Mouse (Mus musculus) heart, embryonic 13.5 days (tissue): ENCODE measurements around the gene Scnn1a. TPM values are rescaled to one million over a fixed set of nuclear protein-coding genes. Genes with fewer than 3 reads are reported as not detected.

Experiments
- ATAC-seq: fragments of 200-750 bp; cut with Nextera tagmentation; 2 replicates; pipeline ENCODE4 v1.8.0; 2017; ENCODE audit warnings: moderate TSS enrichment; ENCODE audit not compliant: insufficient number of reproducible peaks, low FRiP score, low TSS enrichment; ENCODE audit errors: extremely low read depth
- H3K27ac ChIP-seq: fragments of 300-500 bp; sonication (generic); replicated peaks from 2 replicates; pipeline ENCODE4 v1.5.1; 2015; ENCODE audit warnings: moderate library complexity, mild to moderate bottlenecking, inconsistent platforms
- H3K27me3 ChIP-seq: fragments of 300-500 bp; sonication (generic); replicated peaks from 2 replicates; pipeline ENCODE4 v1.6.1; 2015; ENCODE audit warnings: mild to moderate bottlenecking, inconsistent platforms
- H3K36me3 ChIP-seq: fragments of 300-500 bp; sonication (generic); 2 replicates; pipeline ENCODE4 v1.6.1; 2015; ENCODE audit warnings: mild to moderate bottlenecking, inconsistent platforms
- H3K4me1 ChIP-seq: fragments of 300-500 bp; sonication (generic); 2 replicates; pipeline ENCODE4 v1.6.1; 2015; ENCODE audit warnings: inconsistent platforms
- H3K4me2 ChIP-seq: fragments of 300-500 bp; sonication (generic); 2 replicates; pipeline ENCODE4 v1.6.1; 2015; ENCODE audit warnings: inconsistent platforms, mild to moderate bottlenecking, moderate library complexity
- H3K4me3 ChIP-seq: fragments of 300-500 bp; sonication (generic); 2 replicates; pipeline ENCODE4 v1.5.1; 2015; ENCODE audit warnings: moderate library complexity, mild to moderate bottlenecking, inconsistent platforms
- H3K9ac ChIP-seq: fragments of 300-500 bp; sonication (generic); 2 replicates; pipeline ENCODE4 v1.6.1; 2015; ENCODE audit warnings: inconsistent platforms, mild to moderate bottlenecking, moderate library complexity
- H3K9me3 ChIP-seq: fragments of 300-500 bp; sonication (generic); 2 replicates; pipeline ENCODE4 v1.6.1; 2016; ENCODE audit warnings: inconsistent platforms
- WGBS: fragments of 180-500 bp; shearing (Covaris S2); methylation state at CpG from one replicate; pipeline ENCODE4 v1.1.7; 2015; ENCODE audit warnings: mixed read lengths; 5-methylcytosine and 5-hydroxymethylcytosine counted together
- polyA plus RNA-seq: library from polyadenylated mRNA; unstranded; fragments of >200 nt; fragmentation: Nextera tagmentation; extraction: Ambion mirVana; gene quantifications from 2 replicates; pipeline ENCODE4 v1.2.1, GENCODE M21; 2015

Scnn1a gene
- polyA plus RNA-seq, 1 experiment from 2014 or later: 0.63 TPM

- H3K4me2 ChIP-seq: no peak overlapping the region
- H3K27ac ChIP-seq: no peak overlapping the region
- no peaks in the 10 kb centered on the region for H3K36me3 ChIP-seq
- no peak overlapping the region for H3K4me3 ChIP-seq
- H3K9ac ChIP-seq: no peak overlapping the region
- H3K9me3 ChIP-seq: no peaks in the 10 kb centered on the region
- no peak for ATAC-seq
- 55% methylated on average over 2 of the region's 2 CpGs for WGBS
- peaks cover 37% of the 10 kb centered on the region for H3K4me1 ChIP-seq
- H3K27me3 ChIP-seq: peaks cover 73% of the 10 kb centered on the region
These were observed 61.6 kb downstream of the Scnn1a start for GRCm38 (mm10) chr6:125382024-125382423.

DNA sequence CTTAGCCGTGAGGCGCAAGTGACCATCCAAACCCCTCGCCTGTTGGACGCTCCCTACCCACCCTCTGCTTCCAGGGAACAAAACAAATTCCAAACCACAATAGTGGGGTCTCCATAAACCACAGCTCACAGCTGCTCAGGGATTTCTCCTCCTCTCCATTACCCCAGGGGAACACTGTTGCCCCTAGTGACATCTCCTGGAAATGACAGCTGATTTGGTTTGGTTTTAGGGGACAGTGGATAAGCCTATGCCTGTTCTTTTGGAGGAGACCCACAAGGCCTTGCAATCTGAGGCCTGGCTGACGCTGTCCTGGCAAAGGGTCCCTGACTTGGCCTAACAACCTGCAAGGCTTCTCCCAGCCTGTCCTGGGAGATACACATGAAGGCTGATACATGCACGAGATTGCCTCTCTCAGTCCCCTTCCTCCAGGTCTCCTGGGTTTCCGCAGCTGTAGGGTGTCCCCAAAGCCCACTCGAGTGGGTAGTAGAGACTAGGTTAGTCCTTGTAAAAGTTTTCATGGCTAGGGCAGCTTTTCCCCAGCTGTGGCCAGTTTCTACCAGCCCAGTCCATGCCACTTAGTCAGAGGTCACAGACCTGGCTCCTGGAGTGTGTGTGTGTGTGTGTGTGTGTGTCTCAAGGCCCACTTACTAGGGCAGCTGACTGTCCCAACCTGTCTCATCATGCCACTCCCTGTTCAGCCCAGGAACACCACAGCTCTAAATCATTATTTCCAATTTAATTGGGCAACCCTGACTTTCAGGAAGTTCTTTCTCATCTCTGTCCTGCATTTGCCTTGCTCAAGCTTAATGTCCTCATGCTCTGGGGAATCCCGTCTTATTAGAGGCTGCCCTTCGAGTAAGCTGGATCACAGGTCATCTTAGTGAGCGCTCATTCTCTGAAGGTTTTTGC, 64.9 kb downstream of the Scnn1a start:
- Histone ChIP-seq H3K9ac (no peak overlapping the region), H3K36me3 (no peaks in the 10 kb centered on the region), H3K27me3 (peaks cover 40% of the 10 kb centered on the region), H3K9me3 (no peaks in the 10 kb centered on the region), H3K27ac (no peak overlapping the region), H3K4me1 (peaks cover 12% of the 10 kb centered on the region), H3K4me3 (no peak overlapping the region), H3K4me2 (no peak overlapping the region)
- ATAC-seq: no peak
- 65% methylated on average over 11 of the region's 11 CpGs for WGBS

DNA sequence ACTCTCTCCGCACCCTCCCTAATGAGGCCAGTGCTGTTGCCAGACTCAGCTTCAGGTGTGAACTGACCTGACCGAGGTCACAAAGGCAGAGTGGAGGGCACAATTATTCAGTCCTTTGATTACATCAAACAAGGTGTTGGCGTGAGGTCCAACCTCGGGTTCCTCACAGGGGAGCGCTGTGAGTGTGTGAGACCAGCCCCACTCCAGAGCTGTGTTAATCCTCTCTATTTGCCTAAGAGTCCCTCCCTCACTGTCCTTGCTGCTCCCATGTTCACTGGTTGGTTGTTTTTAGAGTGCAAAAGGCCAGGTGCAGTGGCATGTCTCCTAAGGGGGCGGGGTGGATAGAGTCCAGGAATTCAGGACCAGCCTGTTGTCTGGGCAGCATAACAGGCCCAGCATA, 65.6 kb downstream of the Scnn1a start:
- H3K4me2 ChIP-seq: no peak overlapping the region
- H3K9ac ChIP-seq: no peak overlapping the region
- no peak overlapping the region for H3K4me3 ChIP-seq
- WGBS: 57% methylated on average over 6 of the region's 6 CpGs
- H3K4me1 ChIP-seq: 0 out of 2 replicates have a peak, but pooled peaks cover 5% of the 10 kb centered on the region
- no peak overlapping the region for H3K27ac ChIP-seq
- no peak for ATAC-seq
- peaks cover 32% of the 10 kb centered on the region for H3K27me3 ChIP-seq
- H3K9me3 ChIP-seq: no peaks in the 10 kb centered on the region
- H3K36me3 ChIP-seq: no peaks in the 10 kb centered on the region

GRCm38 (mm10) chr6:125389853-125390252, 69.4 kb downstream of the Scnn1a start:
- no peaks in the 10 kb centered on the region for H3K4me1 ChIP-seq
- no peaks in the 10 kb centered on the region for H3K36me3 ChIP-seq
- 73% methylated on average over 5 of the region's 5 CpGs for WGBS
- no peak for ATAC-seq
- no peak overlapping the region for H3K4me3 ChIP-seq
- no peak overlapping the region for H3K27ac ChIP-seq
- no peaks in the 10 kb centered on the region for H3K9me3 ChIP-seq
- H3K27me3 ChIP-seq: no peaks in the 10 kb centered on the region; the same call in 1 of the 2 replicates
- H3K4me2 ChIP-seq: no peak overlapping the region
- H3K9ac ChIP-seq: no peak overlapping the region

Other genes with a start within 250 kb of the Scnn1a start
- gene Chd4, start 224.7 kb upstream of the Scnn1a start, polyA plus RNA-seq: 57.5 and 67.0 TPM in 2 replicates
- gene Nop2, start 188.8 kb upstream of the Scnn1a start, polyA plus RNA-seq: 42.7 and 48.1 TPM in 2 replicates
- gene Iffo1, start 175.4 kb upstream of the Scnn1a start, polyA plus RNA-seq: 9.4 and 9.5 TPM in 2 replicates
- gene Gapdh, start 154.2 kb upstream of the Scnn1a start, polyA plus RNA-seq: 4,266 and 4,534 TPM in 2 replicates
- gene Ncapd2, start 129.0 kb upstream of the Scnn1a start, polyA plus RNA-seq: 80.3 and 81.8 TPM in 2 replicates
- gene Mrpl51, start 128.9 kb upstream of the Scnn1a start, polyA plus RNA-seq: 219 and 251 TPM in 2 replicates
- 4.4 and 4.7 TPM in 2 replicates for gene Vamp1, start 105.1 kb upstream of the Scnn1a start, polyA plus RNA-seq
- 3.4 and 4.2 TPM in 2 replicates for gene Tapbpl, start 88.8 kb upstream of the Scnn1a start, polyA plus RNA-seq
- 2.0 TPM in 2 replicates for gene Cd27, start 83.6 kb upstream of the Scnn1a start, polyA plus RNA-seq
- gene Tuba3a, start 34.6 kb upstream of the Scnn1a start, polyA plus RNA-seq: 0.16 TPM in 1 of 2 replicates, not detected in the other
- 42.9 and 43.5 TPM in 2 replicates for gene Ltbr, start 6.8 kb upstream of the Scnn1a start, polyA plus RNA-seq
- gene Tnfrsf1a, start 28.7 kb downstream of the Scnn1a start, polyA plus RNA-seq: 39.0 and 43.8 TPM in 2 replicates
- 0.10 and 0.11 TPM in 2 replicates for gene Plekhg6, start 60.1 kb downstream of the Scnn1a start, polyA plus RNA-seq
- 79.6 and 84.5 TPM in 2 replicates for gene Cd9, start 174.1 kb downstream of the Scnn1a start, polyA plus RNA-seq
- 13.6 and 16.8 TPM in 2 replicates for gene Vwf, start 226.1 kb downstream of the Scnn1a start, polyA plus RNA-seq